Mouse (Mus musculus) intestine, postnatal 0 days (tissue): Measurements from ENCODE around the gene Cyp2t4. TPM values are rescaled to one million over a fixed set of nuclear protein-coding genes. Genes with fewer than 3 reads are reported as not detected.

Experiments
- ATAC-seq: fragments of 200-750 bp; cut with Nextera tagmentation; 2 replicates; pipeline ENCODE4 v1.8.0; 2017; ENCODE audit warnings: mild to moderate bottlenecking, moderate TSS enrichment, moderate library complexity
- H3K27ac ChIP-seq: fragments of 300-500 bp; sonication (generic); 2 replicates; pipeline ENCODE4 v1.5.1; 2014; ENCODE audit warnings: mild to moderate bottlenecking, low read depth, low read length, moderate library complexity
- H3K27me3 ChIP-seq: fragments of 300-500 bp; sonication (generic); replicated peaks from 2 replicates; pipeline ENCODE4 v1.6.1; 2014; ENCODE audit warnings: low read length, mixed read lengths; ENCODE audit not compliant: control insufficient read depth, insufficient read depth
- H3K36me3 ChIP-seq: fragments of 300-500 bp; sonication (generic); 2 replicates; pipeline ENCODE4 v1.6.1; 2014; ENCODE audit warnings: mild to moderate bottlenecking, moderate library complexity; ENCODE audit not compliant: control insufficient read depth, insufficient read depth
- H3K4me1 ChIP-seq: fragments of 300-500 bp; sonication (generic); replicated peaks from 2 replicates; pipeline ENCODE4 v1.6.1; 2014; ENCODE audit warnings: antibody characterized with exemption, low read length, mixed read lengths; ENCODE audit not compliant: control insufficient read depth, insufficient read depth
- H3K4me2 ChIP-seq: fragments of 300-500 bp; sonication (generic); replicated peaks from 2 replicates; pipeline ENCODE4 v1.6.1; 2014; ENCODE audit warnings: low read depth, mild to moderate bottlenecking, moderate library complexity
- H3K4me3 ChIP-seq: fragments of 300-500 bp; sonication (generic); 2 replicates; pipeline ENCODE4 v1.5.1; 2014; ENCODE audit warnings: low read depth, low read length
- H3K9ac ChIP-seq: fragments of 300-500 bp; sonication (generic); 2 replicates; pipeline ENCODE4 v1.6.1; 2014; ENCODE audit warnings: mild to moderate bottlenecking, low read depth, low read length
- H3K9me3 ChIP-seq: fragments of 300-500 bp; sonication (generic); 2 replicates; pipeline ENCODE4 v1.6.1; 2016; ENCODE audit warnings: mixed run types; ENCODE audit not compliant: control insufficient read depth
- CTCF ChIP-seq: sonication (generic); IDR thresholded peaks from 2 replicates; pipeline ENCODE4 v1.5.1; 2016; ENCODE audit warnings: low read depth, mild to moderate bottlenecking, control low read depth, antibody characterized with exemption, moderate library complexity
- WGBS: fragments of 180-500 bp; shearing (Covaris S2); extraction: QIAGEN DNeasy Blood & Tissue Kit; methylation state at CpG from one replicate; pipeline ENCODE4 v1.1.7; 2014; 5-methylcytosine and 5-hydroxymethylcytosine counted together
- polyA plus RNA-seq: library from polyadenylated mRNA; unstranded; fragments of >200 nt; fragmentation: Nextera tagmentation; extraction: Ambion mirVana; gene quantifications from 2 replicates; pipeline ENCODE4 v1.2.1, GENCODE M21; 2015

Gene Cyp2t4
- polyA plus RNA-seq, 1 experiment from 2014 or later = not detected

GRCm38 (mm10) chr7:27162780-27163449, 9.4 kb downstream of the Cyp2t4 start:
- Histone ChIP-seq H3K27me3 (no peaks in the 10 kb centered on the region), H3K4me3 (no peak overlapping the region), H3K9ac (peak overlapping the region; percentile 7; the same call in 1 of the 2 replicates), H3K4me1 (peaks cover 15% of the 10 kb centered on the region), H3K4me2 (peak overlapping the region; percentile 77; the same call in 1 of the 2 replicates), H3K36me3 (peaks cover 40% of the 10 kb centered on the region), H3K27ac (no peak overlapping the region; the same call in 1 of the 2 replicates), H3K9me3 (no peaks in the 10 kb centered on the region)
- no peak for TF ChIP-seq CTCF
- WGBS = 74% methylated on average over 5 of the region's 5 CpGs
- no peak for ATAC-seq

- no peaks in the 10 kb centered on the region for H3K9me3 ChIP-seq
- H3K36me3 ChIP-seq = peaks cover 35% of the 10 kb centered on the region
- TF ChIP-seq CTCF = no peak
- peak overlapping the region; percentile 77; the same call in 1 of the 2 replicates for H3K4me2 ChIP-seq
- H3K4me3 ChIP-seq = no peak overlapping the region
- no peak for ATAC-seq
- no peak overlapping the region for H3K9ac ChIP-seq
- no peaks in the 10 kb centered on the region for H3K27me3 ChIP-seq
- WGBS = 66% methylated on average over 5 of the region's 5 CpGs
- H3K27ac ChIP-seq = no peak overlapping the region; the same call in 1 of the 2 replicates
- peaks cover 15% of the 10 kb centered on the region for H3K4me1 ChIP-seq
Observed at GRCm38 (mm10) chr7:27163450-27163805, 9.9 kb downstream of the Cyp2t4 start.

GRCm38 (mm10) chr7:27164112-27164947, 10.8 kb downstream of the Cyp2t4 start:
- Histone ChIP-seq H3K4me3 (no peak overlapping the region), H3K9me3 (no peaks in the 10 kb centered on the region), H3K4me1 (peaks cover 15% of the 10 kb centered on the region)

GRCm38 (mm10) chr7:27165007-27165655, 11.6 kb downstream of the Cyp2t4 start:
- peak overlapping the region; percentile 75 for H3K4me3 ChIP-seq
- ATAC-seq = no peak
- no peaks in the 10 kb centered on the region for H3K9me3 ChIP-seq
- peaks cover 18% of the 10 kb centered on the region; the same call in 1 of the 2 replicates for H3K36me3 ChIP-seq
- no peaks in the 10 kb centered on the region for H3K27me3 ChIP-seq
- peak overlapping the region; percentile 99; the same call in 1 of the 2 replicates for H3K27ac ChIP-seq
- WGBS = 56% methylated on average over 23 of the region's 23 CpGs
- H3K9ac ChIP-seq = peak overlapping the region; percentile 86
- TF ChIP-seq CTCF = no peak
- H3K4me2 ChIP-seq = peak overlapping the region; percentile 77
- peaks cover 14% of the 10 kb centered on the region for H3K4me1 ChIP-seq

More at GRCm38 (mm10) chr7:27164112-27164947, 10.8 kb downstream of the Cyp2t4 start:
- peak overlapping the region; percentile 86; the same call in 1 of the 2 replicates for H3K9ac ChIP-seq
- no peak for ATAC-seq
- H3K27ac ChIP-seq = no peak overlapping the region; the same call in 1 of the 2 replicates
- peak overlapping the region; percentile 77 for H3K4me2 ChIP-seq
- H3K36me3 ChIP-seq = peaks cover 26% of the 10 kb centered on the region
- H3K27me3 ChIP-seq = no peaks in the 10 kb centered on the region
- WGBS = 75% methylated on average over 33 of the region's 33 CpGs
- TF ChIP-seq CTCF = no peak

- ATAC-seq = no peak
- no peaks in the 10 kb centered on the region for H3K9me3 ChIP-seq
- no peak for TF ChIP-seq CTCF
- WGBS = 1% methylated on average over 8 of the region's 8 CpGs
- no peaks in the 10 kb centered on the region for H3K27me3 ChIP-seq
- H3K4me2 ChIP-seq = peak overlapping the region; percentile 77
- peaks cover 19% of the 10 kb centered on the region; the same call in 1 of the 2 replicates for H3K36me3 ChIP-seq
- H3K9ac ChIP-seq = peak overlapping the region; percentile 86
- H3K27ac ChIP-seq = peak overlapping the region; percentile 99
- H3K4me3 ChIP-seq = peak overlapping the region; percentile 75
- H3K4me1 ChIP-seq = peaks cover 10% of the 10 kb centered on the region
Observed at GRCm38 (mm10) chr7:27165696-27166095, 12.2 kb downstream of the Cyp2t4 start.
